Mouse (Mus musculus) cerebellum, postnatal 14 days (tissue): ENCODE results near the gene Sppl2b.

Experiments used
- DNase-seq, 2 experiments: peaks; one replicate each; pipeline ENCODE4 v3.0.0; 2021; ENCODE audit warnings: mixed read lengths in 2 of 2

The Sppl2b gene

GRCm38 (mm10) chr10:80855749-80856073, 636 bp downstream of the Sppl2b start:
- peak; percentile 58 to 61 for DNase-seq

- no peak for DNase-seq
These were observed 1.2 kb downstream of the Sppl2b start for GRCm38 (mm10) chr10:80856267-80856666.

DNA sequence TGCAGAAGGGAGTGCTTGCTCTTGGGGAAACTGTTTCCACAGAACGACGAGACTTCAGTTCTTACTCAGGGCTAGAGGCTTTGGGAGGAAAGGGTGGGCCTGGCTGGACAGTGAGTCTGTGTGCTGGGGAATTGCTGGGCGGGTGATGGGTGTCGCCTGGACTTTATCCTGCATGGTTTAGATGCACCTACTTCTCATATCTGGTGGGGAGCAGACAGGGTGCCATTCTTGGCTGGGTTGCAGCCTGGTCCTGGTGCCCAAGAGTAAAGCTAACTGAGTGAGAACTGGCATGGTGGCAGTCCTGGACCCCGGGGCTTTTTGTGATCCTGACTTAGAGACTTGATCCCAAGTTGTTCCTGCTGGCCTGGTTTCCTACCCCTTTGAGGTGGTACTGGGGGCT, 1.8 kb downstream of the Sppl2b start:
- no peak for DNase-seq

- DNase-seq: no peak
These were observed 2.3 kb downstream of the Sppl2b start for GRCm38 (mm10) chr10:80857386-80857785.

GRCm38 (mm10) chr10:80857848-80858247, 2.8 kb downstream of the Sppl2b start:
- no peak for DNase-seq

- no peak for DNase-seq
These were observed 3.4 kb downstream of the Sppl2b start for GRCm38 (mm10) chr10:80858350-80858935.

DNA sequence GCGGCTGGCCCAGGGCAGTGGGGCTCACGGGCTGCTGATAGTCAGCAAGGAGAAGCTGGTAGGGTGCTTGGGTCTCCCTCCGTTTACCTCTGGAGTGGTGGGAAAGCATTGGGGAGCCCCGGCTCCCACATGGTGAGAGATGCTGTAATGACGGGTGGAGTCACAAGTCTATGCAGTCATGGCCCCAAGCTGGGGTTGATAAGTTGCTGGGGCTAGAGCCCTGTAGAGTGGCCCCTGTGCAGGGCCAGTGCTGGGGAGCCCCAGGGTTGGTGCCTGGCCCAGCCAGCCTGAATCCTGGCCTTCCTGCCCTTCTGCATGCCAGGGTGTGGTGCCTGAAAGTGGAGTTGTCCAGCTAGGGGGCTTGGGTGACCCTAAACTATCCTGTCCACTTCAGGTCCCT, 7.2 kb downstream of the Sppl2b start:
- DNase-seq: no peak

DNA sequence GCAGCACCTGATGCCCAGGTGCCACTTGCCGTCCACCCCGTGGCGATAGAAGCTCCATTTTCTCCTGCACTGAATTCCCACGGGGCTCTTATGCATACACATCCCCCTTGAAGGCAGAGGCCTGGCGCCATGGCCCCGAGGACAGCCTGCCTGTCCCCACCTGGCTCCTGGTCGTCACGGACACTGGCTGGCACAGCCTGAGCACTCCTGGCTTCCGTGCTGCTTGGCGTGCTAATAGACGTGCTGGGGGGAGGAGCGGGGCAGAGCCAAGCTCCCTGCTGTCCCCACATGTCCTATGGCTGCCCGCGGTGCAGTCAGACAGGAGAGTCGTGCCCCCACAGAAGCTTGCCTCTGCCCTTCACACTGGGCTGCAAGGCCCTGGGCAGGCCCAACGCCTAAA, 9.4 kb downstream of the Sppl2b start:
- peak; percentile 75 to 86 for DNase-seq

- peak in 1 of 2 experiments; percentile 42 for DNase-seq
These were observed 15.9 kb downstream of the Sppl2b start for GRCm38 (mm10) chr10:80870993-80871392.

- DNase-seq: no peak
These were observed 16.5 kb downstream of the Sppl2b start, which contains the start of gene Tmprss9 for GRCm38 (mm10) chr10:80871581-80871980. Gene Tmprss9 (plus strand): TSS chr10:80871848.

DNA sequence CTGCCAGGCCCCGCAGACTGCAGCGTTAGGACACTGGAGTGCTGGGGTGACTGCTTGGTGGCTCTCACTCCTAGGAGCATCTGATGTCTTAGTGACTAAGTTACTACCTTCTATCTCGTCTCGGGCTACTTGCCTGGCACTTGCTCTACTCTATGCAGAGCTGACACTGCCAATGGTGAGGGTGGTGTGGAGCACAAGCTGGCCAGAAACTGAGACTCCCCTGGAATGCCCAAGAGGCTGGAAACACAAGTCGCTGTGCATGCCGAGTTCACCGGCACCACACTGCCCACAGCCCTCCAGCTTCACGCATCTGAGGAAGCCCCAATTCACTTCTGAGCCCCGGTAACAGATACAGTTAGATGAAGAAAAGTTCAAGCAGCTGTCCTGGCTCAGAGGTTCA, 19.0 kb downstream of the Sppl2b start:
- no peak for DNase-seq

DNA sequence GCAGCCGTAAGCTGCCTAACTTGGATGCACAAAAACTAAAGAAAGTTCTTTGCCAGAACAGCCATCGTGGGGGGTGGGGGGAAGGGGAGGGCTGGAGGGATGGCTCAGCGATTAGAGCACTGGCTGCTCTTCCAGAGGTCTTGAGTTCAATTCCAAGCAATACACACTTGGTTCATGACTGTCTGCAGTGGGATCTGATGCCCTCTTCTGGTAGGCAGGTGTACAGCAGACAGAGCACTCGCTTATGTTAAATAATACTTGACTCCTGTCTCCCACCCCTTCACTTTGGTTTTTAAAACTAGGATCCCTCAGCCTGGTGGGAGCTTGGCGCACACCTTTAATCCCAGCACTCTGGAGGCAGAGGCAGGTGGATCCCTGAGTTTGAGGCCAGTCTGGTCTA, 21.0 kb downstream of the Sppl2b start:
- peak; percentile 82 to 84 for DNase-seq

GRCm38 (mm10) chr10:80876594-80876993, 21.5 kb downstream of the Sppl2b start:
- no peak for DNase-seq

GRCm38 (mm10) chr10:80880131-80880641, 25.1 kb downstream of the Sppl2b start:
- peak; percentile 81 to 87 for DNase-seq

DNA sequence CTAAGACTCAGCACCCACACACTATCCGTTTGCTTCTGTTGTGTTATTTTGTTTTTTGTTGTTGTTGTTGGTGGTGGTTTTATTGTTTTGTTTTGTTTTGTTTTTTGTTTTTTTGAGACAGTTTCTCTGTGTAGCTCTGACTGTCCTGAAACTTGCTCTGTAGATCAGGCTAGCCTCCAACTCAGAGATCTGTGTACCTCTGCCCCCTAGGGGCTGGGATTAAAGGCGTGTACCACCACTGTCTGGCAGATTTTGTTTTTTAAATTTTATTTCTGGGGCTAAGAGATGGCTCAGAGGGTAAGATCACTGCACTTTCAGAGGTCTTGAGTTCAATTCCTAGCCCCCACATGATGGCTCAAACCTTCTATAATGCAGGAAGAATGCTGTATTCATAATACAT, 25.8 kb downstream of the Sppl2b start:
- DNase-seq: no peak

- peak; percentile 84 to 90 for DNase-seq
These were observed 26.2 kb downstream of the Sppl2b start for GRCm38 (mm10) chr10:80881301-80881700.

DNA sequence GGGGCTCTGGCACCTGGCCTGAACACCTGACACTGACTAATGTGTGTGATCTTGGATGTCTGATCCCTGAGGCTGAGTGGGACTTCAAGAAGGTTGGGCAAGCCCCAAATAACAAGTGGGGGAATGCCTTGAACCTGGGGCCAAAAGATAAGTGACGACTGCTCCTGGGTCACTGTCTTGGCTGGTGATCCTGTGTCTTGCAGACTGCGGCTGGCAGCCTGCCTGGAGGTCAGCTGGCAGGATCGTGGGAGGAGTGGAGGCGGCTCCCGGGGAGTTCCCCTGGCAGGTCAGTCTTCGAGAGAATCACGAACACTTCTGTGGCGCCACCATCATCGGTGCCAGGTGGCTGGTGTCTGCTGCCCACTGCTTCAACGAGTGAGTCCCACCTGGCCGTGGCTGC, 32.1 kb downstream of the Sppl2b start:
- DNase-seq: peak; percentile 85 to 86

GRCm38 (mm10) chr10:80895100-80895499, 40.0 kb downstream of the Sppl2b start:
- peak in 1 of 2 experiments; percentile 61 for DNase-seq

DNA sequence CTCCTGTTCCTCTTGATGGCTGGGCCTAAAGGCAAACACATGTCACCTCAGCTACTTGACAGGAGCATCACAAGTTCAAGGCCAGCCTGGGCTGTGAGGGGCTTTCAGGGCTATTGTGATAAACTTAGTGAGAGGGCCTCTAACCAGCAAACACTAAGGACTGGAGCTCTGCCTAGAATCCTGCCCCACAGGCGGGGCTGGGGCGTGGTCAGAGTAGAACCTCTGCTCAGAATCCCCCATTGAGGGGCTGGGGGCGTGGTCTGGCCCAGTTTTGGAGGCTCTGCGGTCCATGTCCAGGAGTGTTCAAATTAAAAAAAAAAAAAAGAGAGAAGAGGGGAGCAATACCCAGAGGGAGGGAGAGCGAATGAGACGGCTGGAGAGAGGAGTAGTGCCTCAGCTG, 40.6 kb downstream of the Sppl2b start:
- DNase-seq: no peak

DNA sequence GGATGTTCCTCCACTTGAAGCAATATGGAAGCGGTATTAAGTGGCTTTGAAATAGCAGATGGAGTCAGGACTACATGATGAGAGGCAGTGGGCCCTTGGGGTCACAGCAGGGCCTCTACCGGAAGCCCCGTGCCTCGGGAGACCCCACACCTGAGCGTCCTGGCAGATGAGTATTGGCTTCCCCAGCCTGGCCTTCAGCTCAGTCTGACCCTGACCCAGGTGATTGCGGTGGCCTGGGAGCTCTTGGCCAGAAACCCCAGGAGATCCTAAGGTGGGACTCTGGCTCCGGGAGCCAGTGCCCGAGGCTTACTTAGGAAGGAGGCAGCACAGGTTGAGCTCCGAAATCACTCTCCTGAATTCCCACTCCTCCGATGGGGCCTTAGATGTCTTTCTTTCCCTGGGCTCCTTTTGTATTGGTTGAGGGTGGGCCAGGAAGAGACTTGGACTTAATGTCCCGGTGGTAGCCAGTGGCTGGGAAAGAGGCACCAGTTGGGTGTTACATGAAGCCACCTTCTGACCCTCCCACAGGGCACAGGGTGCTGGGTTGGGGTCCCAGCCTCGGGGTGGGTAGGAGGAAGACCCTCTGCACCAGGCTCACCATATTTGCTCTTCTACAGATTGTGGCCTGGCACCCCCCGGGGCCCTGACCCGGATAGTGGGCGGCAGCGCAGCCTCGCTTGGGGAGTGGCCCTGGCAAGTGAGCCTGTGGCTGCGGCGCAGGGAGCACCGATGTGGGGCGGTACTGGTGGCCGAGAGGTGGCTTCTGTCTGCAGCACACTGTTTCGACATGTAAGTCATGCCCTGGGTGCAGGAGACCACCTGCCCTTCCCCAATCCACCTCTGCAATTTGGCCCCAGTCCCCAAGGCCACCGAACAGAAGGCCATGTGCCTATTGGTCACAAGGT, 41.8 kb downstream of the Sppl2b start:
- DNase-seq: no peak

DNA sequence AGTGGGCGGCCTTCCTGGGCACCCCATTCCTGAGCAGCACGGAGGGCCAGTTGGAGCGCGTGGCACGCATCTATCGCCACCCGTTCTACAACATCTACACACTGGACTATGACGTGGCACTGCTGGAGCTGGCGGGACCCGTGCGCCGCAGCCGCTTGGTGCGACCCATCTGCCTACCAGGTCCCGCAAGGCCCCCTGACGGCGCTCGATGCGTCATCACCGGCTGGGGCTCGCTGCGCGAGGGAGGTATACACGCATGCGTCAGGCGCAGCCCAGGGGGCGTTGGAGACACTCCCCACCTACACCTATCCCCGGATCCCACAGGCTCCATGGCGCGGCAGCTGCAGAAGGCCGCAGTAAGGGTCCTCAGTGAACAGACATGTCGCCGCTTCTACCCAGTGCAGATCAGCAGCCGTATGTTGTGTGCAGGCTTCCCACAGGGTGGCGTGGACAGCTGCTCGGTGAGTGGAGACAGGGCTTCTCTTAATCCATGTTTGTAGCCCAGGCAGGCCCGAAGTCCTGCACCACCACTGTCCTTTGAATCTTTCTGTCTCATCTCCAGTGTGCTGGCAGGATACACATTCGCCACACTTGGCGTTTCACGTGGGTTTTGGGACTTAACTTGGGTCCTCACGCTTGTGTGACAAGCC, 42.9 kb downstream of the Sppl2b start:
- no peak for DNase-seq

DNA sequence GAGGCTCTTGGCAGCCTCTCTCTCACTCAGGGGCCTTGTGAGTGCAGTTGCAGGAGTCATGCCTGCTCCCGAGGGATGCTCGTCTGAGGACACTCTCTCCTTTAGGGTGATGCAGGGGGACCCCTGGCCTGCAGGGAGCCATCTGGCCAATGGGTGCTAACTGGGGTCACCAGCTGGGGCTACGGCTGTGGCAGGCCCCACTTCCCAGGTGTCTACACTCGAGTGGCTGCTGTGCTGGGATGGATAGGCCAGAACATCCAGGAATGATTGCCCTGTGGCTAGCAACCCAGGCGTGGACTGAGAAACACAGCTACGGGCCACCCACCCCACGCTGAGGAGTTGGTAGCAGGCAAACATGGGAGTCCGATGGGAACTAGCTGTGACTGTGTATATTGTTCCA, 44.0 kb downstream of the Sppl2b start:
- no peak for DNase-seq

- DNase-seq: peak; percentile 45 to 47
These were observed 44.7 kb downstream of the Sppl2b start for GRCm38 (mm10) chr10:80899591-80900317.
